Mouse (Mus musculus): Measurements from ENCODE around the gene Cachd1.

The Cachd1 gene

DNA sequence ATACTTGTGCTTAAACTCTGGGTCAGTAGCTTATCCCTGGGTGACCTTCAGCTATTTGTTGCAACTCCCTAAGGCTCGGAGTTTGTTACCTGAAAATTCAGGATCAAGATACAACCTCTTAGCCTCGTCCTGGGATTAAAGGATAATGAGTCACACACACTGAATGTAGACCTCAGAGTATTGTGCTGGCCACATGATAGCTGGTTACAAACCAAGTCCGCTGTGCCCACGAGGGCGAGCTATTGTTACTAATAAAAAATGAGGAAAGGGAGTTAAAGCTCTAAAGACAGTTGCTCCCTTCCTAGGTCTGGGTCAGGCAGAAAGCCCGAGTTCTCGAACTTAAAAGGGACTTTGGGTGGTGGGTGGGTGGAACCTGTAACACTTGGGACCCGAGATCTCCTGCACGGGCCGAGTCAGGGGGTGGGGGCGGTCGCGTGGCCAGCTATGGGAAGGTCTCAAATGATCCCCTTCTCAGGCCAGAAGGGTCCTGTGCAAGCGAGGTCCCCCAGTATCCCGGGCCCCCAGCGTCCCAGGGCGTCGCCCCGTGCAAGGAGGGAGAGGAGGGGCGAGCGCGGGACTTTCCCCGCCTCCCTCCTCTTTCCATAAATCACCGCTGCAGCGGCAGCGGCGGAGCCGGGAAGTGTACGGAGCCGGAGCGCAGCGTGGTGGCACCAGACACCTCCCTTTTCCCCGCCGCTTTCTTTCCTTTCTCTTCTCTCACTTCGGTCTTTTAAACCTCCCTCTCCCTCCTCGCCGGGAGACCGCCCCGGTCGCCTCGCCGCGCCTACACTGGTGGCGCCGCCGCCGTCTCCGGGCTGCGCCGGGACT, at the start of gene Cachd1:
Cachd1 (plus strand) TSS at position 633 of the 828 bp plus-strand sequence.
- peak; percentile 84 to 90 for DNase-seq

DNA sequence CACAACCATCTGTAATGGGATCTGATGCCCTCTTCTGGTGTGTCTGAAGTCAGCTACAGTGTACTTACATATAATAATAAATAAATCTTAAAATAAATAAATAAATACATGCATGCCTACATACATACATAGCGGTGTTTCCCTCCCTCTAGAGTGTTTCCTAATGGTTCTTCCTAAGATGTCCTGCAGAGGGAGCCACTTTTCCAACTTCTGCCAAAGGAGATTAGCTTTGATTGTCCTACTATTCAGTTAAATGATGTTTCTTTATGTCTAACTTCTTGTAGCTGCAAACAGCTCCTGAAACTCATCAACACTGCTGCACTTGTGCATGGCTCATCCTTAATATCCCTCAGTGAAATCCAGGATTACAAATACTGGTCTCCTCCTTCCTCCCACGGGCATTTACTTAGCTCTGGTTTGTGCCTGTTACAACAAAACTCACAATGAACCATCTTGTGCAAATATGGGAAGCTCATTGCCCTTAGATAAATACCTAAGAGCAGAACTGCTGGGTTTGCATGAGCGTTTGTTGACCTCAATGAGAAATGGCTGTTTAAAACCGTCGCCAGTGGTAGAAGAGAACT, 47.5 kb upstream of the Cachd1 start:
- DNase-seq: peak; percentile 13 to 29

DNA sequence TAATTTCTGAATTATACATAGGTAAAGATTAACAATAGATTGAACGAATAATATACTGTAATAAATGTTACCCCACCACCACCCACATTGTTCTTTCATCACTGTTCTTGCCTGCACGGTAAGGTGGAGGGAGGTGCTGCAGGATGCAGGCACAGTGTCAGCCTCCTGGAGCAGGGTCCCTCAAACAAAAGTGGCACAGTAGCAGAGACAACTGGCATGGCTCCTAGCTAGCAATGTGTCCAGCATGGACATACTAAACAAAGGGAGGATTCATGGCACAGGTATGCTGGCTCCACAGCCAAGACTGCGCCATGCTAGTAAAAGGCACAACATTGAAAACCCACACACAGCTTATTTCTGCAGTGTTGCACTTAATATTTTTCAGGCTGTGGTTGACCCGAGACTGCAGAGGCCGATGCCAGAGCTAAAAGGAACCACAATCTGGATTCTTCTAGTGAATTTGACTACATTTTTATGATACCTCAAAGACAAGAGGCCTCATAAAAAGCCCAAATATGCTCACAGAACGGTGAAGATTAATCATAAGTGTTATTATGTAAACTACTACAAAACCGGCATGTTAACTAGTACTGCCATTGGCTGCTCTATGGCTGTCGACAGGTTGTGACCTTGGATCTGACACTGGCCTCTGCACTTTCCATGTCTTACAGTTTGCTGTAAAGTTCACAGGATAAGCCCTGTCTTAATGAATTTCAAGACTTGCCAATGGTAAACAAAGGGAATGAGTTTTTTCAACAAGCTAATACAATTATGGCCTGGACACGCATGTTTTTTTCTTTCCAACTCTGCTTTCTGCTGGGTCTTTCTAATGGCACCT, 41.2 kb upstream of the Cachd1 start:
- no peak for DNase-seq

DNA sequence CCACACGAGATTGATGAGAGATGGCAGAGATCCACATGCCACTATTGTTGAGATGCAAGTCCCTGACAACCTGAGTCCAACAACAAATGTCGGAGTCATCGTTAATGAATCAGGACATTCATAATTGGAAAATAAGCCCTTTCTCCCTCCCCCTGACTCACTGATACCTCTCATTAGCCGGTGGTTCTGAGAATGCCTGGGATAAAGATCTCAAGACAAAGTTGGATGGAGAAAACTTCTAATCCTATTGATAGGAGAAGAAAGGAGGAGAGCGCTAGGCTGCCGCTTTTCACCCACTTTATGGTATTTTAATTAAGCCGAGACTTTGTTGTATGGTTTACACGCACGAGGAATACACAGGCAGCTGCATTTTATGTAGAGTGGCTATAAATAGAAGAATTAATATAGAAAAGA, 40.5 kb upstream of the Cachd1 start:
- DNase-seq: no peak

DNA sequence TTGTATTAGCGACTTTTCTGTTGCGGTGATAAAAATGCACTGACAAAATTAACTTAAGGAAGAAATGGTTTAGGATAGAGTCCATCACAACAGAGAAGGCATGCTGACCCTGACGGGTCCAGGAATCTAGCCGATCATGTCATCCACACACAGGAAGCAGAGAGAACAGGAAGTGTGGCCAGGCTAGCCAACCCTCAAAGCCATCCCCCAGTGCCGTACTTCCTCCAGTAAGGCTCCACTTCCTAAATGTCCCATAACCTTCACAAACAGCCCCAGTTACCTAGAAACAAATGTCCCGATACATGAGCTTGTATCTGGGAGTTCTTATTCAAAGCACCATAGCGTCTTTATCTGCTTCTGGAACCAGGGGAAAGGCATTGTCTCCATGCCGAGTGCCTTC, 32.9 kb upstream of the Cachd1 start:
- DNase-seq: no peak

DNA sequence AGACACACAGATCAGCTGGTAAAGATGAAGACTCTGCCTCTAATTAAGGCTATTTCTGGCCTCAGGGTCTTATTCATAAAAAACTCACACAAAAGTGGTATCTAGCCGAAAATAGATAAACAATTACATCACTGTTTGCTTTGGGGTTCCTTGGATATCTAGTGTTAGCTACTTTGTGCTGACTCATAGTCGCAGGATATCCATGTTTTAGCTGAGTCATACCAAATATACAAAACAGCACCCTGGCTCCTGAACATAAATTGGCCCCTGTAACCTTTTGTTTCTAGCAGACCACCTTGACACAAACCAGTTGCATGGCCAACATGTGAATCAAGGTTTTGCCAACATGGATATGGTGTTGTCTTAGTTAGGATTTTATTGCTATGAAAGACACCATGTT, 24.2 kb upstream of the Cachd1 start:
- no peak for DNase-seq

DNA sequence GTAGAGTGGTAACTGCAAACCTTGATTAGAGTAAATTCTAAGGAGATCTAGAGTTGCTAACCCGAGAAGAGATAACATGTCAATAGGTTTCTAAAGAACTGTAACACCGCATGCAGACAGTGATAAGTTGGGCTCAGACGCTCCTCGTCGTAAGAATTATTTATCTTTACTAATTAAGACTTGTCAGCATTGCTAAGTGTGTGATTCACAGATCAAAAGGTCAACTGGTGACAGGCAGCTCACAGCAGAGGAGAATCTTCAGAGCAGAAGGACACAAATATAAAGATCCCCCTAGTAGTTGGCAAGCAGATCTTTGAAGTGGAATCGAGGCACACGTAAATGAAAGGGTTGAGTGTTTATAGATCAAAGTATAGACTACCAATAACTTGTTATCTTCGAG, 20.8 kb upstream of the Cachd1 start:
- no peak for DNase-seq

DNA sequence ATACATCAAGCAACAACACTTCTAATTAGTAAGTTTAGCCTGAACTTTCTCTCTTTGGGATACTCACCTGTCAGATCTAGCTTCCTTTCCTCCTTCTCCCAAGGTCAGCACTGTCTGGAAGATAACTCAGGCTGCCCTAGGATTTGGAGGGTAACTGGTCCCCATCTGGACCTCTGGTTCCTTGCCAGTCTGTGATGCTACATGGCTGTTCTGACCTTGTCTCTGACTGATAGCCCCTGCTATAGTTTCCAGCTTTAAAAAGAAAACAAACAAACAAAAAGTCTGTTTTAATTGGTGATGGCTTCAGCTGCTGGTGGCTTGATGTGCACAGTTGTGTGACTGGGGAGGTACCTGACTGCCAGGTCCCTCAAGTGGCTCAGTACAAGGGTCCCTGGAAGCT, 20.0 kb upstream of the Cachd1 start:
- no peak for DNase-seq

DNA sequence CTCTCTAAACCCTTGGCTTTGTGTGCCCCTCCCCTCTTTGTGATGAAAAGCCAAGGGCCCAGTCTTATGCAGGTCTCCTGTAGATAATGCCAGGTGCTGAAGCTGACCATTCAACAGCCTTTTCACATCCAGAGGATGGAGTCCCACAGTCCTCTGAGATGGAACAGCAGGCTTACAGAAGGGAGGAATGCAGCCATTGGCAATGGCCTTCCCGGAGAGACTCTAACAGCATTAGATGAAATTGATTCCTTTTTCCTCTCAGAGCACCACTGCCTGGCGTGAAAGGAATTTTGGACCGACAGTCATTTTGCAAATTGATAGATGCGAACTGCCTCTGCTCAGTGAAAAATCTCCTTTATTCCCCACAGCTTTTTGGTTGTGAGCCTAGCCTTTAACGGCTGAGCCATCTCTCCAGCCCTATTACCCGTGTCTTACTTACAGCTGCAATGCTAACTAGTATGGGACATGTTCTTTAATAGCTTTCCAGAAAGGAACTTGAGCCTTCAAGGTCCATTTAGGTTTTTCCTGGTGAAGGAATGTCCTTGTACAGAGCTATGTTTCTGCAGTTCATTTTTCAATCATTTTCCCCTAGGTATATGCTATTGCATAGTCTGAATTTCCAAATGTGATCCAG, 18.1 kb upstream of the Cachd1 start:
- no peak for DNase-seq

DNA sequence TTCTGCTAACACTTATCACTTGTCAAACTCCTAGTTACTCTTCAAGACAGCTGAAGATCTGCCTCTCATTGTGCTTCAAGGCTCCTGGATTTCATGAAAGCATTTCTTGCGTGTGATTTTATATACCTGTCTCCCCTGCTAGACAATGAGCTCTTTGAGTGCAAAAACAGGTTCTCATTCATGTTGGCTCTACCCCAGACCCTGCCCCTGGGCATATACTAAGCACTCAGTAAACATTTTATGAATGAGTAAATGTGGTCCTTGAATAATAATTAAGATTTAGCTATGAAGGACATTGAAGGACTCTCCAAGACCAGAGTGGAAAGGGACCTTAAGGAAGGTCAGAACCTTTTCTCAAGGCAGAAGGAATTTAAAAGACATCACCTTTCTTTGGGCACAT, 16.9 kb upstream of the Cachd1 start:
- DNase-seq: no peak

DNA sequence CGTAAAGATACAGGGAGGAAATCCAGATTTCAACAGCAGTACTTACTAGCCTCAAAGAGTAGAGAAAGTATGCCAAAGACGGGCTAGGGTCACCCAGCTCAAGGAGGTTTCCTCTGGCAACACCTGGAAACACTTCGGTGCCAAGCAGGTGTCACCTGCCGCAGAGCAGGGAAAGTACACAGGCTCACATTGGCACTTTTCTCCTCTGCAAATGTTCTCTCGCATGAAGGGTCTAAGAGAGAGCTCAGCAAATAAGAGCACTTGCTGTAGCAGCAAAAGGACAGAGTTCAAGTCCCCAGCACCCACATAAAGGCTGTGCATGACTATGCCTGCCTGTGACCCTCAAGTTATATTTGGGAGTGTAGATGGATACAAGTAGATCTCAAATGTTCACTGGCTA, 16.1 kb upstream of the Cachd1 start:
- no peak for DNase-seq

DNA sequence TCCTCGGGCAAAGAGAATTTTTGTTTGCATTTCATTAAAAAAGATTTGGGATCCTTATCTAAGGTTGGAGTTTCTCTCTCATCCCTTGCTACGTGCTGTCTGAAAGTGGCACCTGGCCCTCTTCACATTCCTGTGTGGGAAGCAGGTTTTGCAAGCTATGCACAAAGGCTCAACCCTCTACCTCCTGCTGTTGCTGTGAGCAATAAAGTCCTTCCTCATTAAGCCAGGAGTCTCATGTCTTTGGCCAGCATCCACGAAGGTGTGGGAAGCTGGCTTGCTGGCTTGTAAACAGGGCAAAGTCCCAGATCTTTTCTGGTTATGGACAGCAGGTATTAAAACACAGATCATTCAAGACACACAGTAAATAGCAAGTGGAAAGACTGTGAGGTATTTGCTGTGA, 7.9 kb upstream of the Cachd1 start:
- peak; percentile 31 to 57 for DNase-seq

DNA sequence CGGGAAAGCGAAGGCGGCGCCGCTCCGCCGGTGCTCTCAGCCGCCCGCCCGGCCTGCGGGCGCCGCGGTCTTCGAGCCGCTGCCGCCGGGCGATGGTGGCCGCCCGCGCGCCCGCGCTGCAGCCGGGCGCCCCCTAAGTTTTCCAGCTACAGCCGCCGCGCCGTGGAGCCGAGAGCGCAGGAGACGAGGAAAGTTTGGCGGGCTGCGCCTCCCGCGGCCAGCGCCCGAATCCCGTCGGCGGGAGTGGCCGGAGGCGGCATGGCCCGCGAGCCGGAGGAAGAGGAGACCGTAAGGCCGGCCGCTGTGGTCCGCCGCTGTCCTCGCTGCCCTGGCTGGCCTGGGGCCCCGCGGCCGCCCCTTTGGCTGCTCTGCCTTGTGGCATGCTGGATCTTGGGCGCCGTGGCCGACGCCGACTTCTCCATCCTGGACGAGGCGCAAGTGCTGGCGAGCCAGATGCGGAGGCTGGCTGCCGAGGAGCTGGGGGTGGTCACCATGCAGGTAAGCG, 448 bp downstream of the Cachd1 start:
- DNase-seq: peak in 1 of 2 experiments; percentile 83

DNA sequence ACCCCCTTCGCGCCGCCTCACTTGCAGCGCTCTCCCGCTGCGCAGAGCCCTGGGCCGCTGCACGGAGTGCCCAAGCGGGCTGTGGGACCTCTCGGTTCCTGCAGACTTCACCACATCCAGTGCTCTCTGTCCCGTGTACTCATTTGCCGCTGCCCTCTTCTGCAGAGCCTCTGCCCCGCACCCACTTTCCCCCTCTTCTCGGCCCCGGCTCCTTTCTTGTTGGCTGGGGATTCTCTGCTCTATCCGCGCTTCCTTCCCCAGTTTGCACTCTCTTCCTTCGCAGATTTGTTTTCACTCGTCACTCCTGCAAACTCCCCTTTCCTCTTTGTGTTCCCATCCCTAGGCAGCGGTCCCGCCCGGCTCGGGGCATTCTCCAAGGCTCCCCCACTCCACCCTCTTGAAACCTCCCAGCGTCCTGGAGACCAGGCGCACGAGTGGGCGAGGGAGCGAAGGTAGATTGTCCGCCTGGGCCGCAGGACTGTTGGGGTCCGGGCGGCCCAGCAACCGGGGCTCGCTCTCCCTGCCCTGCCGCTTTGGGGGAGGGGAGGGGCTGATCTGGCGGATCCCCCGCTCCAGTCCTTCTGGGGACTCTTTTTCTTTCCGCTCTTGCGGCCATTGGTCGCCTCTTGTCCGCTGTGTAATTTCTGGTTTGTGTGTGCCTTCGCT, 1.0 kb downstream of the Cachd1 start:
- peak; percentile 71 to 77 for DNase-seq

DNA sequence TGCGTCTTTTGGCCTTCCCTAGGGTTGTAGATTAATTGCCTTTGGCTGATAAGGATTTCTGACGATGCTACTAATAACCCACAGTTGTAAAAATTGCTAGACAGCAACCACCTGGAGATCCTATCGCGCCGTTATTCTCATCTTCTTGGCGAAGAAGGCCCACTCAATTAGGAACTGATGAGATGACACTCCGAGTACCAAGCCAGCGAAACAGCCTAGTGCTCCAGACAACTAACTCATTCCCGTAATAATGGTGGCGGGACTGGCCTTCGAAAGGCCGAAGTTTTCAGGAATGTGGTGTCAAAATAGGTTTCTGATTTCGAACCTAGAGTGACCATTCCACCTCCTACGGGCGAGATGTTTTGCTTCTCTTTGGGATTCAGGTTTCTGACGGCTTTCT, 1.6 kb downstream of the Cachd1 start:
- DNase-seq: peak in 1 of 2 experiments; percentile 48

DNA sequence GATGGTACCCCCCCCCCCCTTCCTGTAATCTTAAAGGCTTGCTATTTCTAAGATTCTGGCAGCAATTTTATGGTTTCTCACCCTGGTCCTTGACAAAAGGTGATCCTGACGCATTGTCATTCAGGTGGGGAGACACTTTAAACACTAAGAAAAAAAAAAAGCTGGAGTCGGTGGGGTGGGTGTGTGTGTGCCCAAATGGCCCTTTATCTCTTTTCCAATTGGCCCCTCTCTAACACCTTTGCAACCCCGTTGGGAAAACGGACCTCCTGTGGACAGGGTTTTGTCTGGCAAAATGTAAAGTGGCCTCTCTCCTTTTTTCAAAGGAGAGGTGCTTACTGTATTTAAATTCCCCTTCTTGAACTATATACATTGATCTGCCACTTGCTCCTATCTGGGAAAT, 2.5 kb downstream of the Cachd1 start:
- DNase-seq: no peak

DNA sequence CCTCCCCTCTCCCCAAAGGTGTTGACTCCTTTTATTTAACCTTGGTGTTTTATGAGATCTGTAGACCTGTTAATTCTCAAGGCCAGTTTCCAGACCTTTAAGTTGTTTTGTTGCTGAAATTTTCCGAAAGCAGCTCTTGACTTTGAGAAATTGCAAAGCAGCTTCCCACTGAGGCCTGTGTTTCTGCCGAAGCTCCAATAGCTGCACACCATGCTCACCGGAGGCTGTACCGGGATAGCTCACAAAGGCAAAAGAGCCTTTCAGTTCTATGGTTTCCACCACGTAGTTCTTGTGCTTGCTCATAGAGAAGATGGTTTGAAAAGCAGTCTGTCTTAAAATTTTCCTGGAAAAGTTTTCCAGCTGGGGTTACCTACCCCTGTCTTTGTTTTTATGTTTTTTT, 3.2 kb downstream of the Cachd1 start:
- no peak for DNase-seq

DNA sequence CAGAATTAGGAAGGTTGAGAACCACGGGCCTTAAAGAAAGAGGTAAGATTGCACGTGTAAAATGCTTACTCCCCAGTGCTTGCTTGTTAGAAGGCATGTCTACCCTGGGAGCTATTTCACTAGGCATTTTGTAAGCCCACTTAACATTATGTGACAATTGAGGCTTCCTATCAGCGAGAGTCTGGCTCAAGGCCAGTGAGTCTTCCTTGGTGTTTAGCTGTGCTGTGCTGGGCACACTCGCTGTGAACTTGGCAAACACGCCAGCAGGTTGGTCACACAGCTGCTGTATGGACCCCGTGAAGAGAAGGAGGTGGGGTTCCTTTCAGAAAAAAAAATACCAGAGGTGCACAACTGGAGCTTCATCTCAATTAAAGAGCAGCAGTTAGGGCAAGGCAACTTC, 4.4 kb downstream of the Cachd1 start:
- no peak for DNase-seq

DNA sequence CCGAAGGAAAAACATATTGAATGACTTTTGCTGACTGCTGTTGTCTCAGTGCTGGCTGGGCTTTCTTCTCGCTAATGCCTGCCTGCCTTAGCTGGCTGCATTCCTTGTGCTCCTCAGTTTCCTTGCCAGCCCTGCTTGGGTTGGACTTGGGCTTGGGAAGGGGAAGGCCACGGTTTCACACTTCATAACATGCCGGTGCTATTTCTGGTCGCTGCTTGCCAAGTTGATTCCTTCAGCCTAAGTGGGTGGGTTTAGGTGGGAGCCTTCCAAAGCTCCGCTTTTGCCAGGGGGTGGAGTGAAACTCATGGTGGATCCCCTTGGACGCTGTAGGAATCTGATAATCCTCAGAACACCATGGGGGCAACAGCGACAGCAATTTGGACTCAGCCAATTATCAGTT, 5.9 kb downstream of the Cachd1 start:
- no peak for DNase-seq

DNA sequence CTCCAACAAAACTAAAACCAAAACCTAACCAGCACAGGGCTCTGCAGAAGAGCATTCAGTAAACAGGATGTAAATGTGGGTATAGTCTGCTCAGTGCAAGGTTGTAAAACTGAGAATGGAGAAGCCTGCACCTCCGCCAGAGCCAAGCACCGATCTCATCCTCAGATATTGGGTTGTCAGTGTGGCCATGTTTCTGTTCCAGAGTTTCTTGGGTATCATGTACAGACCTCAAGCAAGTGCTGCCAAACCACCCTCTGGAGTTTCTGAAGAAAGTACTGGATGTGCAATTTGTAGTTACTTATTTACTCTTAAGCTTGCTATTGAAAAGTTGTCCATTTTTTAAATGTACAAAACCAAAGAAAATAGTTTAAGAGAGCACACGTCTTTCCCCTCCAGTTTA, 6.4 kb downstream of the Cachd1 start:
- no peak for DNase-seq

DNA sequence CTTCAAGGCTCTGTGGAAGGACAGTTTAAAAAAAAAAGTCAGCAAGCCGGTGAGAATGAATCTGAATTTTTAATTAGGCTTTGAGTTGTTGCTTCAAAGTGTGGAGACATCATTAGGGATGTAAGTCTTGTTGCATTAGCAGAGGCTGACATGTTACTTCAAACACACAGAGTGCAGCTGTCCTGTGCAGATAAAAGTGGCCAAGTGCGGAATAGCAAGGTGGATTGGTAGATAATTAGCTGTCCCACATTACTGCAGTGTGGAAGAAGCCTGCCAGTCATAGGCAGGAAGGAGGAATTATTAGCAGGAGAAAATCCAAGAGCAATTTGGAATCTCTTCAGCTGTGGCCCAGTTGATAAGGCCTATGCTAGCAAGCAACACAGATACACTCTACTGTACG, 10.7 kb downstream of the Cachd1 start:
- no peak for DNase-seq

DNA sequence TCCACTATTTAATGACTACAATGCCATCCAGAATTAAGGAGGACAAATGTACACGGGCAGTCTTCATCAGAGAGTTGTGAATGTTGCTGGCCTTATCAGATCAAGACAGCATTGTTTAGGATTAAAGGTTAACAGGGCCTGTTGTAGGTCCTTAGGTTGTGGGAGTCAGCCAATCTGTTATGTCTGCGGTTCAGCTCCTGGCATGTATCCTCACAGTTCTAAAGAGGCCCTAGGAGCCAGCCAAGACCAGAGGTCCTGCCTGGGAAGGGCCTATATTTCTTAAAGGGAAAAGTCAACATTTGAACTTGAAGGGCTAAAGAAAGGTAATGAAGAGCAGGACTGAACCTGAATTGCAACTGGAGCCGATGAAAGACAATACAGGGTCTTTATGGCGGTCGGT, 13.7 kb downstream of the Cachd1 start:
- no peak for DNase-seq
